Mouse (Mus musculus) heart, embryonic 14.5 days (tissue): ENCODE measurements at regions not wholly inside any gene's neighbourhood (a gene's known extent, or its start where the extent isn't known, plus 50 kb on each side); places are given as distances from the start of the nearest gene placed in this dataset.

ENCODE experiments used
- ATAC-seq: fragments of 200-750 bp; cut with Nextera tagmentation; 2 replicates; pipeline ENCODE4 v1.8.0; 2017; ENCODE audit warnings: low read depth, moderate TSS enrichment; ENCODE audit not compliant: insufficient number of reproducible peaks, insufficient read depth, low FRiP score
- H3K27ac ChIP-seq, 2 experiments: fragments of 200-500 bp in 1 of 2; fragments of 300-500 bp in 1 of 2; sonication (generic) in 1 of 2; replicated peaks in 1 of 2; 2 replicates each; pipeline ENCODE4 v1.5.1; 2012 to 2014; ENCODE audit warnings: low read depth in 2 of 2, low read length in 2 of 2, control low read depth in 1 of 2, mild to moderate bottlenecking in 1 of 2, mixed read lengths in 1 of 2; ENCODE audit not compliant: control insufficient read depth in 1 of 2, insufficient read depth in 1 of 2
- H3K27me3 ChIP-seq: fragments of 300-500 bp; sonication (generic); 2 replicates; pipeline ENCODE4 v1.6.1; 2014; ENCODE audit warnings: mild to moderate bottlenecking, low read length, control low read depth; ENCODE audit not compliant: control insufficient read depth, insufficient read depth
- H3K36me3 ChIP-seq: fragments of 300-500 bp; sonication (generic); 2 replicates; pipeline ENCODE4 v1.6.1; 2014; ENCODE audit warnings: mild to moderate bottlenecking, control low read depth, low read length, mixed read lengths; ENCODE audit not compliant: control insufficient read depth, insufficient read depth
- H3K4me1 ChIP-seq, 2 experiments: fragments of 200-500 bp in 1 of 2; fragments of 300-500 bp in 1 of 2; sonication (generic) in 1 of 2; 2 replicates each; pipeline ENCODE4 v1.6.1; 2012 to 2014; ENCODE audit warnings: low read length in 2 of 2, control low read depth in 1 of 2, mixed read lengths in 1 of 2; ENCODE audit not compliant: control insufficient read depth in 2 of 2, insufficient read depth in 2 of 2
- H3K4me2 ChIP-seq: fragments of 300-500 bp; sonication (generic); 2 replicates; pipeline ENCODE4 v1.6.1; 2014; ENCODE audit warnings: mild to moderate bottlenecking, low read length
- H3K4me3 ChIP-seq, 2 experiments: fragments of 200-500 bp in 1 of 2; fragments of 300-500 bp in 1 of 2; sonication (generic) in 1 of 2; 2 replicates each; pipeline ENCODE4 v1.5.1; 2012 to 2014; ENCODE audit warnings: low read length in 2 of 2, mild to moderate bottlenecking in 2 of 2, control low read depth in 1 of 2, low read depth in 1 of 2, moderate library complexity in 1 of 2; ENCODE audit not compliant: control insufficient read depth in 1 of 2, insufficient read depth in 1 of 2
- H3K9ac ChIP-seq: fragments of 300-500 bp; sonication (generic); 2 replicates; pipeline ENCODE4 v1.6.1; 2014; ENCODE audit warnings: mild to moderate bottlenecking, low read length
- H3K9me3 ChIP-seq: fragments of 300-500 bp; sonication (generic); 2 replicates; pipeline ENCODE4 v1.6.1; 2016; ENCODE audit warnings: low read length, control low read depth; ENCODE audit not compliant: control insufficient read depth
- WGBS: fragments of 180-500 bp; shearing (Covaris S2); extraction: QIAGEN DNeasy Blood & Tissue Kit; methylation state at CpG from one replicate; pipeline ENCODE4 v1.1.7; 2014; 5-methylcytosine and 5-hydroxymethylcytosine counted together

DNA sequence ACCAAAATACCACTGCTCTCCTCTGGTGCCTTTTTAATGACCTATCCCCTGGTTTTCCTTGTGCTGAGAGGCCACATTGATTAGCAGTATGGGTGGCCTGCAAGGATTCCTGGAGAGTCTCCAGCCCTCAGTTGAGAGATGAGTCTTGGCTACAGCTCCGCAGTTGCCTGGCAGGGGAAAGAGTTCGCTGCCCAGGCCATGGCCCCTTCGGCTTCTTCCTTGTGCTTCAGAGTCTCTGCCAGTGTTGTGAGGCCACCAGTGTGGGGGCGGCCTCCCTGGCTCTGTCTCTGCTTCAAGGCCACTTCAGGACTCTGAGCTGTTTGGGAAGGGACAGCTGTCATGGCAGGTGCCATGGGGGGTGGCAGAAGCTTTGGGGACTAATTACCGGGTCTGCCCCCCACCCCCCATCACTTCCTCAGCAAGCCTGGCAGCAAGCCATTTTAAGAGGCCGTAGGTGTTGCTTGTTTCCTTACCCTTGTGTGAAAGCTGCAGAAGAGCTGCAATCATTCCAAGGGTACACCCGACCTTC is 85.8 kb upstream of the Gria1 start:
- no peak overlapping the region for H3K27ac ChIP-seq
- no peaks in the 10 kb centered on the region for H3K4me1 ChIP-seq
- no peak overlapping the region for H3K9ac ChIP-seq
- H3K4me2 ChIP-seq: no peak overlapping the region
- no peaks in the 10 kb centered on the region for H3K36me3 ChIP-seq
- H3K27me3 ChIP-seq: no peaks in the 10 kb centered on the region
- no peaks in the 10 kb centered on the region for H3K9me3 ChIP-seq
- H3K4me3 ChIP-seq: no peak overlapping the region
- WGBS: 68% methylated on average over 7 of the region's 7 CpGs
- no peak for ATAC-seq

GRCm38 (mm10) chr11:56932766-56933165 is 78.4 kb upstream of the Gria1 start:
- no peaks in the 10 kb centered on the region for H3K4me1 ChIP-seq
- H3K4me3 ChIP-seq: no peak overlapping the region
- H3K27me3 ChIP-seq: no peaks in the 10 kb centered on the region
- 85% methylated on average over 7 of the region's 7 CpGs for WGBS
- H3K9ac ChIP-seq: no peak overlapping the region
- no peak overlapping the region for H3K4me2 ChIP-seq
- no peaks in the 10 kb centered on the region for H3K36me3 ChIP-seq
- no peak for ATAC-seq
- H3K9me3 ChIP-seq: no peaks in the 10 kb centered on the region
- no peak overlapping the region for H3K27ac ChIP-seq

DNA sequence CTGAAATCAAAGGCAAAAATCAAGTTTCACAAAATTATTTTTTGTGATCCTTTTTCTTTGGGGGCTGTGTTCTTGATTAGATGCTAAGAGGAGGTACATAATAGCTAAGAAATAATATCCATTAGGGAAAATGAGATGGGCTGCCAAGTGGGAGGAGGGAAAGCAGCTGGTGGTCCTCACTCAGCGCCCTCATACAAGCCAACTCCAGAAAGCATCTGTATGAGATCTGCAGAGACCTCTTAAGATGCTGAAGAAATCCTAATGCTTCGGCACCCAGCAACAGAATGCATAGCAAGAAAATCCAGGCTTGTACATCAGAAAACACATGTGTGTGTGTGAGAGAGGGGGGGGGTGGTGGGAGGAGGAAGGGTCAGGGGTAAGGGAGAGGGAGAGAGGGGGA is 58.8 kb upstream of the Gria1 start:
- Histone ChIP-seq H3K4me3 (no peak overlapping the region), H3K9me3 (no peaks in the 10 kb centered on the region), H3K4me2 (no peak overlapping the region), H3K4me1 (no peaks in the 10 kb centered on the region), H3K36me3 (no peaks in the 10 kb centered on the region), H3K9ac (no peak overlapping the region), H3K27ac (no peak overlapping the region), H3K27me3 (no peaks in the 10 kb centered on the region)
- 58% methylated on average over 2 of the region's 2 CpGs for WGBS
- no peak for ATAC-seq

- Histone ChIP-seq H3K27ac (no peak overlapping the region), H3K9ac (no peak overlapping the region), H3K4me3 (no peak overlapping the region), H3K4me2 (no peak overlapping the region), H3K4me1 (no peaks in the 10 kb centered on the region), H3K27me3 (no peaks in the 10 kb centered on the region), H3K9me3 (no peaks in the 10 kb centered on the region), H3K36me3 (no peaks in the 10 kb centered on the region)
- no peak for ATAC-seq
- WGBS: 79% methylated on average over 2 of the region's 2 CpGs
These were observed 53.4 kb upstream of the Gria1 start for GRCm38 (mm10) chr11:56957824-56958223.
